Mouse (Mus musculus): Measurements from ENCODE around the gene Pip4k2b.

DNA sequence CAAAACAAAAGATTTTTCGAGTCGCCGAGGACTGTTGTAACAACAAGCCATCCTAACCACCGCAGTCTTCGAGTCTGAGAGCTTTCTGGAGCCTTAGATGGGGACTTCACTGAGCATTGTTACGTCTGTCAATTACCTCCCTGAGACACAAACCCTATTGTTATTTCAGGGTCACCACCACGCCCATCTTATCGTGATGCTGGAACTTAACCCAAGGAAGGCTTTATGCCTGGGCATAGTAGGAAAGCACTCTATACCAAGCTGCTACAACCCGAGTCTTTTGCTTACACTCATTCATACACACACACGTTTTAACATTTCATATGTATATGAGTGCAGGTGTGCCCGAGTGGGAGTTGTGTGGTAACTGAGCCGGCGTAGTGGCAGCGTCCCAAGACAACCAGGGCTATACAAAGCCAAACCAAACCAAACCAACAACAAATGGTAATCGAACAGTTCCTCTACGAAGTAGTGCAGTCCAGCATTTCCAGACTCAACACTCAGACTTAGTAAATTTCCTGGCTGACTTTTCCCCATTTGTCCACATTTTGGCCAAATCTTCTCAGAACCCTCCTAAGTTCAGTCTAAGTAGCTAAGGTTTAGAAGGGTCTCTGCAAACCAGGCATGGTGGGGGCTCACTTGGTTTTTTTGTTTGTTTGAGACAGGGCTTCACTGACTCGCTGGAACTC, 31.4 kb upstream of the Pip4k2b start, which contains the start of gene 1700001P01Rik:
- TF ChIP-seq CTCF (IDR thresholded peaks at IDR 0.05; ENCODE audit: extremely low read depth, insufficient read depth, insufficient read length, insufficient replicate concordance) (no peak), POLR2A (IDR thresholded peaks at IDR 0.05; ENCODE audit: low read depth, low read length) (no peak)
